Mouse (Mus musculus) left cerebral cortex, adult 9 months (tissue): ENCODE measurements around the gene Cd55b.
A peak's percentile ranks its signal among the peaks of the same experiment; 100 is the strongest.
"Not testable (repeated sequence)": the region's sequence is repeated elsewhere in the genome, so short reads cannot be mapped to it uniquely, and the experiment has no call there.

Source experiments
- DNase-seq, 2 experiments: peaks; one replicate each; pipeline ENCODE4 v3.0.0; 2022; ENCODE audit warnings: low spot score in 2 of 2

Gene Cd55b

GRCm38 (mm10) chr1:130422664-130423111, at the start of gene Cd55b:
TSS of gene Cd55b (minus strand) at chr1:130423009.
- peak in 1 of 2 experiments; percentile 2 for DNase-seq

- DNase-seq: no peak
Observed at GRCm38 (mm10) chr1:130470074-130470473, 47.3 kb upstream of the Cd55b start.

GRCm38 (mm10) chr1:130467453-130467852, 44.6 kb upstream of the Cd55b start:
- no peak for DNase-seq

GRCm38 (mm10) chr1:130464173-130464572, 41.4 kb upstream of the Cd55b start:
- DNase-seq: no peak

- DNase-seq: peak in 1 of 2 experiments; percentile 29
Observed at GRCm38 (mm10) chr1:130462867-130463266, 40.1 kb upstream of the Cd55b start.

- peak; percentile 14 to 87 for DNase-seq
Observed at GRCm38 (mm10) chr1:130462084-130462861, 39.5 kb upstream of the Cd55b start, which contains the start of gene Cd55. TSS of gene Cd55 (minus strand) at chr1:130462744.

- DNase-seq: no peak
Observed at GRCm38 (mm10) chr1:130455111-130455510, 32.3 kb upstream of the Cd55b start.

- DNase-seq: not testable (repeated sequence)
Observed at GRCm38 (mm10) chr1:130442930-130443329, 20.1 kb upstream of the Cd55b start.

GRCm38 (mm10) chr1:130430920-130431319, 8.1 kb upstream of the Cd55b start:
- no peak for DNase-seq

GRCm38 (mm10) chr1:130428667-130429066, 5.9 kb upstream of the Cd55b start:
- DNase-seq: not testable (repeated sequence)

- not testable (repeated sequence) for DNase-seq
Observed at GRCm38 (mm10) chr1:130427175-130427853, 4.5 kb upstream of the Cd55b start.

- not testable (repeated sequence) for DNase-seq
Observed at GRCm38 (mm10) chr1:130422033-130422432, 776 bp downstream of the Cd55b start.

- not testable (repeated sequence) for DNase-seq
Observed at GRCm38 (mm10) chr1:130397109-130397508, 25.7 kb downstream of the Cd55b start.

GRCm38 (mm10) chr1:130387282-130387681, 35.5 kb downstream of the Cd55b start:
- DNase-seq: not testable (repeated sequence)

- no peak for DNase-seq
Observed at GRCm38 (mm10) chr1:130377726-130378429, 44.9 kb downstream of the Cd55b start.

- DNase-seq: no peak
Observed at GRCm38 (mm10) chr1:130374173-130374785, 48.5 kb downstream of the Cd55b start.

GRCm38 (mm10) chr1:130373398-130374083, 49.3 kb downstream of the Cd55b start:
- DNase-seq: no peak

GRCm38 (mm10) chr1:130371895-130372528, 50.8 kb downstream of the Cd55b start:
- peak in 1 of 2 experiments; percentile 51 for DNase-seq

GRCm38 (mm10) chr1:130371291-130371690, 51.5 kb downstream of the Cd55b start:
- DNase-seq: no peak

GRCm38 (mm10) chr1:130350077-130350635, 72.7 kb downstream of the Cd55b start:
- DNase-seq: peak in 1 of 2 experiments; percentile 8
